Mouse (Mus musculus) testis, adult 2 months (tissue): ENCODE results near the gene Trim27. TPM values are rescaled to one million over a fixed set of nuclear protein-coding genes. Genes with fewer than 3 reads are reported as not detected.
A peak's percentile ranks its signal among the peaks of the same experiment; 100 is the strongest.

Experiments
- H3K27ac ChIP-seq: fragments of 200-500 bp; 2 replicates; pipeline ENCODE4 v1.5.1; 2012; ENCODE audit warnings: low read depth, low read length; ENCODE audit not compliant: control insufficient read depth, insufficient read depth
- H3K27me3 ChIP-seq: fragments of 200-500 bp; 2 replicates; pipeline ENCODE4 v1.6.1; 2012; ENCODE audit warnings: mild to moderate bottlenecking, low read length, moderate library complexity; ENCODE audit not compliant: control insufficient read depth, insufficient read depth
- H3K36me3 ChIP-seq: fragments of 200-500 bp; 2 replicates; pipeline ENCODE4 v1.6.1; 2012; ENCODE audit warnings: mild to moderate bottlenecking, low read length; ENCODE audit not compliant: control insufficient read depth, insufficient read depth
- H3K4me1 ChIP-seq: fragments of 200-500 bp; 2 replicates; pipeline ENCODE4 v1.6.1; 2012; ENCODE audit warnings: low read length; ENCODE audit not compliant: control insufficient read depth, insufficient read depth
- H3K4me3 ChIP-seq: fragments of 200-500 bp; 2 replicates; pipeline ENCODE4 v1.5.1; 2012; ENCODE audit warnings: low read depth, mild to moderate bottlenecking, low read length, moderate library complexity, mixed read lengths; ENCODE audit not compliant: control insufficient read depth
- CTCF ChIP-seq: fragments of 200-500 bp; IDR thresholded peaks from 2 replicates; pipeline ENCODE4 v1.5.1; 2012; ENCODE audit warnings: low read depth, mild to moderate bottlenecking, inconsistent platforms, low read length, moderate library complexity; ENCODE audit not compliant: control insufficient read depth, insufficient read depth, insufficient replicate concordance
- POLR2A ChIP-seq: fragments of 200-500 bp; IDR thresholded peaks from 2 replicates; pipeline ENCODE4 v1.6.1; 2012; ENCODE audit warnings: low read depth, mild to moderate bottlenecking, inconsistent platforms, low read length, moderate library complexity; ENCODE audit not compliant: control insufficient read depth
- polyA plus RNA-seq: library from polyadenylated mRNA; depleted of rRNA; stranded (reverse); fragments of >200 nt; gene quantifications from 2 replicates; pipeline ENCODE4 v1.2.3, GENCODE M21; 2012

Gene Trim27
- polyA plus RNA-seq, 1 experiment = 142 TPM

DNA sequence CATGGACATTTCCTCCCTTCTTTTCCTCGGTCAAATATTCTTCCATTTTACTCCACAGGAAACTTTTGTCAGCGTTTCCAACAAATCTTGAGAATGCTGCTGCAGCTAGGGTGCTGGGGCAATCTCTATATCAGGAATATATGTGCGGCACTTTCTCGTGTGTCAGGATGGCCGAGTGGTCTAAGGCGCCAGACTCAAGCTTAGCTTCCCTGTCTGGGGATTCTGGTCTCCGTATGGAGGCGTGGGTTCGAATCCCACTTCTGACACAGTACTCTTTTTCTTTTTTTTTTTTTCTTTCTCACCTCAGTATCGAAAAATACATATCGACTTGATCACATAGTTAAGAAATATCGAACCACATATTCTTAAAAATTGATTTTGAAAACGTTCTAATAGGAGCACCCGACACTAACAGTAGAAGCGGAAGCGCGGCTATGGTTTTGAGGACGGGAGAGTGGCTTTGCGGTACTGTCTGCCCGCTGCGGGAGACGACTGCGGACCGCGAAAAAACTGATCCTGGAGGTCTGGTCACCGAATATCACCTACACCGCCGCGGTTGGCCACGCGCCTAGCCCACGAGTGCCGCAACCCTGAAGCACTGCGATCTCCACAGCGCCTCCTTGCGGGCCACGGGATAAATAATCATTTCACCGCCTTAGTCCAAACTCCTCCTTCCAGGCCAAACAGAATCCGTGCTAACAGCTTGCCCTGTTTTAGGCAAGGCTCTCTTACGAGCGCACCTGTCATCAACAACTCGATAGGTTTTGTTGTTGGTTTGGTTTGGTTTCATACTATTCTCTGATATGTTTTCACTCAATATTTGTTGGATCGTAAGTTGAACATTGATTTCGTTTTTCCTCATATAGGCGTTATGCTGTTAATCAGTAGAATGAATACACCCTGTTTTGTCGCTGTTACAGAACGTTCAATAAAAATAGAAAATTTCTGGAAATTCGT lies 21.1 kb downstream of the Trim27 start:
- TF ChIP-seq POLR2A (no peak), CTCF (peak; percentile 89)
- peak overlapping the region; percentile 89 for H3K4me3 ChIP-seq
- no peaks in the 10 kb centered on the region for H3K27me3 ChIP-seq
- peaks cover 3% of the 10 kb centered on the region; the same call in 1 of the 2 replicates for H3K4me1 ChIP-seq
- no peaks in the 10 kb centered on the region for H3K36me3 ChIP-seq
- H3K27ac ChIP-seq = peak overlapping the region; percentile 26

- no peak for TF ChIP-seq CTCF
- no peak for TF ChIP-seq POLR2A
Measured at GRCm38 (mm10) chr13:21215275-21215983, 36.2 kb downstream of the Trim27 start.

GRCm38 (mm10) chr13:21216781-21217180 lies 37.5 kb downstream of the Trim27 start:
- no peaks in the 10 kb centered on the region for H3K36me3 ChIP-seq
- H3K4me1 ChIP-seq = no peaks in the 10 kb centered on the region
- TF ChIP-seq POLR2A = no peak
- TF ChIP-seq CTCF = no peak
- H3K27ac ChIP-seq = no peak overlapping the region
- no peaks in the 10 kb centered on the region for H3K27me3 ChIP-seq
- H3K4me3 ChIP-seq = no peak overlapping the region

More at GRCm38 (mm10) chr13:21215275-21215983, 36.2 kb downstream of the Trim27 start:
- Histone ChIP-seq H3K4me1 (no peaks in the 10 kb centered on the region), H3K36me3 (no peaks in the 10 kb centered on the region), H3K27ac (no peak overlapping the region), H3K4me3 (no peak overlapping the region), H3K27me3 (no peaks in the 10 kb centered on the region)

DNA sequence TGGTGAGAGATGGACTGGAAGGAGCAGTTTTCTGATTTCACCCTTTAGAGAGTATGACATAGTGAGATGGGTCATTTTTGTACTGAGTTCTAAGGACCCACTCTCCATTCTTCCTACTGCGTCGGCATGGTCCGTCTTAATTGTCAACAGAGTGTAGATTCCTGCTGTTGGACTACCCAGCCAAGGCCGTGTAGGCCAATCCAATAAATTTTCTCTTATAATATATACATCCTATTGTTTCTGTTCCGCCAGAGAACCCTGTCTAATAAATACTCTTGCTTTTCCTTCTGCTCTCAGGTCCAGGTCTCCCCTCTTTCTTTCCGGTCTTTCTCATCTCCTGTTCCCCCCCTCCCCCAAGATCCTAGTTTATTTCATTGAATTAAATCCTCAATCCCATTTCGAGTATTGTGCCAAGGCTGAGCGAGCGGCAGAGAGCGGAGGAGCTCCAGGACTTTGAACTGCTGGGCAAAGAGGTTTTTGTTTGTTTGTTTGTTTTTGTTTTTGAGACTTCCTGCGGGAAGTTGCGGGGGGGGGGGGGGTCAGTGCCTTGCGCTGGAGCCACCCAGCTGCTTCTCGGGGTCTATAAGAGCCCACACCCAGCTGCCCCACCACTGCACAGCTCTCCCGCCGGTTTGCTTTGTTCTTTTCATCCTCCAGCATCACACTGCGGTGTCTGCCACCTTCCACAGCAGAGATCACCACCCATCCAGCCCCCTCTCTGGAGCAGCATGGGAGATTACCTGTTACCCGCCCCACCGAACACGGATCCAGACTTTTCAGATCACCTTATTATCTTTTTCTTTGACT lies 42.6 kb downstream of the Trim27 start:
- Histone ChIP-seq H3K27me3 (0 out of 2 replicates have a peak, but pooled peaks cover 2% of the 10 kb centered on the region), H3K36me3 (no peaks in the 10 kb centered on the region), H3K4me3 (peak overlapping the region; percentile 39), H3K27ac (no peak overlapping the region), H3K4me1 (peaks cover 8% of the 10 kb centered on the region)
- no peak for TF ChIP-seq POLR2A
- TF ChIP-seq CTCF = no peak

- no peak overlapping the region for H3K27ac ChIP-seq
- TF ChIP-seq POLR2A (no peak), CTCF (no peak)
Measured at GRCm38 (mm10) chr13:21222463-21223022, 43.3 kb downstream of the Trim27 start.

GRCm38 (mm10) chr13:21223242-21223655 lies 44.0 kb downstream of the Trim27 start:
- no peaks in the 10 kb centered on the region for H3K36me3 ChIP-seq
- TF ChIP-seq POLR2A = no peak
- TF ChIP-seq CTCF = no peak
- H3K27me3 ChIP-seq = 0 out of 2 replicates have a peak, but pooled peaks cover 2% of the 10 kb centered on the region
- peaks cover 8% of the 10 kb centered on the region for H3K4me1 ChIP-seq
- peak overlapping the region; percentile 22 for H3K4me3 ChIP-seq
- H3K27ac ChIP-seq = no peak overlapping the region

More at GRCm38 (mm10) chr13:21222463-21223022, 43.3 kb downstream of the Trim27 start:
- H3K4me1 ChIP-seq = peaks cover 8% of the 10 kb centered on the region
- H3K4me3 ChIP-seq = peak overlapping the region; percentile 39
- no peaks in the 10 kb centered on the region for H3K36me3 ChIP-seq
- H3K27me3 ChIP-seq = 0 out of 2 replicates have a peak, but pooled peaks cover 2% of the 10 kb centered on the region
